Mouse (Mus musculus) midbrain, postnatal 0 days (tissue): ENCODE measurements around the gene Renbp. TPM values are rescaled to one million over a fixed set of nuclear protein-coding genes. Genes with fewer than 3 reads are reported as not detected.
A peak's percentile ranks its signal among the peaks of the same experiment; 100 is the strongest.

ENCODE experiments used
- ATAC-seq: fragments of 200-750 bp; cut with Nextera tagmentation; 2 replicates; pipeline ENCODE4 v1.8.0; 2017; ENCODE audit warnings: moderate number of reproducible peaks, mild to moderate bottlenecking, moderate TSS enrichment, moderate library complexity; ENCODE audit not compliant: low FRiP score
- DNase-seq: peaks from one replicate; pipeline ENCODE4 v3.0.0-alpha.2; 2015; ENCODE audit warnings: low spot score
- H3K27ac ChIP-seq: fragments of 300-500 bp; sonication (generic); 2 replicates; pipeline ENCODE4 v1.5.1; 2014; ENCODE audit warnings: low read depth, mild to moderate bottlenecking, low read length, mixed read lengths
- H3K27me3 ChIP-seq: fragments of 300-500 bp; sonication (generic); 2 replicates; pipeline ENCODE4 v1.6.1; 2014; ENCODE audit warnings: low read length, control low read depth, mixed read lengths; ENCODE audit not compliant: insufficient read depth
- H3K36me3 ChIP-seq: fragments of 300-500 bp; sonication (generic); 2 replicates; pipeline ENCODE4 v1.6.1; 2014; ENCODE audit warnings: low read length, control low read depth, mixed read lengths; ENCODE audit not compliant: insufficient read depth
- H3K4me1 ChIP-seq: fragments of 300-500 bp; sonication (generic); 2 replicates; pipeline ENCODE4 v1.6.1; 2014; ENCODE audit warnings: mild to moderate bottlenecking, control low read depth, antibody characterized with exemption, low read length, mixed read lengths; ENCODE audit not compliant: insufficient read depth
- H3K4me2 ChIP-seq: fragments of 300-500 bp; sonication (generic); 2 replicates; pipeline ENCODE4 v1.6.1; 2014; ENCODE audit warnings: low read depth, mild to moderate bottlenecking, low read length, mixed read lengths; ENCODE audit not compliant: poor library complexity, severe bottlenecking
- H3K4me3 ChIP-seq: fragments of 300-500 bp; sonication (generic); 2 replicates; pipeline ENCODE4 v1.5.1; 2014; ENCODE audit warnings: low read depth, mild to moderate bottlenecking, low read length, moderate library complexity
- H3K9ac ChIP-seq: fragments of 300-500 bp; sonication (generic); replicated peaks from 2 replicates; pipeline ENCODE4 v1.6.1; 2014; ENCODE audit warnings: mild to moderate bottlenecking, low read length, moderate library complexity, mixed read lengths; ENCODE audit not compliant: poor library complexity, severe bottlenecking
- H3K9me3 ChIP-seq: fragments of 300-500 bp; sonication (generic); 2 replicates; pipeline ENCODE4 v1.6.1; 2016; ENCODE audit warnings: low read length, control low read depth
- CTCF ChIP-seq: IDR thresholded peaks from 2 replicates; pipeline ENCODE4 v1.5.1; 2016; ENCODE audit warnings: antibody characterized with exemption, mild to moderate bottlenecking
- WGBS: fragments of 180-500 bp; shearing (Covaris S2); extraction: QIAGEN DNeasy Blood & Tissue Kit; methylation state at CpG from one replicate; pipeline ENCODE4 v1.1.7; 2014; 5-methylcytosine and 5-hydroxymethylcytosine counted together
- polyA plus RNA-seq: library from polyadenylated mRNA; unstranded; fragments of >200 nt; fragmentation: Nextera tagmentation; extraction: Ambion mirVana; gene quantifications from 2 replicates; pipeline ENCODE4 v1.2.1, GENCODE M21; 2015
- total RNA-seq: library from RNA; depleted of rRNA; stranded (reverse); fragments of >200 nt; gene quantifications from 2 replicates; pipeline ENCODE4 v1.2.3, GENCODE M21; 2014

Renbp gene
- total and polyA plus RNA-seq, 2 experiments from 2014 or later, result 3.3 to 12.5 TPM

DNA sequence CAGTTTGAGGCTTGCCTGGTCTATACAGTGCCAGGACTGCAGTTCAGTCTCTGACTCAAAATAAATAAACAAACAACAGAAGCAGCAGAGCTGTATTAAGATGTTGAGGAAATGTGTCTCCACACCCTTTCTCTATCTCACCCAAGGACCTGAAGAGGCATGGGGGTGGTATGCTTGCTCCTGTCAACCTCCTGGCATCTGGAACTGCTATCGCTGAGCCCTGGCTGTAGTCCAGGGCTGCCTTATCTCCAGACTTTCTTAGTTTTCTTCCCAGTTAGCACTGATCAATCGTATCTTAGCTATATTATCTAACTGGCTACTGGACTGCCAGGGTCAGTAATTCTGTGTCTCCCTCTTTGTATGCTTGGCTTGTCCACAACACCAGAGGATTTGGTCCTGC is 11.2 kb upstream of the Renbp start:
- Histone ChIP-seq H3K4me3 (no peak overlapping the region), H3K36me3 (peaks cover 17% of the 10 kb centered on the region), H3K9me3 (no peaks in the 10 kb centered on the region), H3K27ac (no peak overlapping the region), H3K9ac (no peak overlapping the region), H3K27me3 (no peaks in the 10 kb centered on the region), H3K4me1 (no peaks in the 10 kb centered on the region), H3K4me2 (no peak overlapping the region)
- ATAC-seq (no peak), DNase-seq (no peak)
- TF ChIP-seq CTCF, result no peak
- WGBS, result 94% methylated on average over 2 of the region's 2 CpGs

DNA sequence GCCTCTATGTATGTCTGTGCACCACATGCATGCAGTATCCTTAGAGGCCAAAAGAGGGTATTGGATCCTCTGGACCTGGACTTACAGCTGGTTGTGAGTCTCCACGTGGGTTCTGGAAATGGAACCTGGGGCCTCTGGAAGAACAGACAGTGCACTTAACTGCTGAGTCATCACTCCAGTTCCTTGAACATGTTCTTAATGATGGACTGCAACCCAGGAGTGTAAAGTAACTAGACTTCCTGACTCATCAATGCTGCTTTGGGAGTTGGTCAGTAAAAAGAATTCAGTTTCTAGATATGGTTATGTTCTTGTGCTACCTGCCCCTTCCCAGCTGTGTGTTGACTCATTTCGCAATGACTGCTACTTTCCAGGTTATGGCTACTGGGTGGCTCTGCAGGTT is 1.2 kb upstream of the Renbp start:
- no peak for ATAC-seq
- Histone ChIP-seq H3K4me1 (no peaks in the 10 kb centered on the region), H3K27ac (no peak overlapping the region), H3K36me3 (no peaks in the 10 kb centered on the region), H3K4me3 (no peak overlapping the region), H3K27me3 (no peaks in the 10 kb centered on the region), H3K9ac (no peak overlapping the region), H3K9me3 (no peaks in the 10 kb centered on the region), H3K4me2 (no peak overlapping the region)
- TF ChIP-seq CTCF, result no peak
- WGBS, result 81% methylated on average over 2 of the region's 2 CpGs
- no peak for DNase-seq

DNA sequence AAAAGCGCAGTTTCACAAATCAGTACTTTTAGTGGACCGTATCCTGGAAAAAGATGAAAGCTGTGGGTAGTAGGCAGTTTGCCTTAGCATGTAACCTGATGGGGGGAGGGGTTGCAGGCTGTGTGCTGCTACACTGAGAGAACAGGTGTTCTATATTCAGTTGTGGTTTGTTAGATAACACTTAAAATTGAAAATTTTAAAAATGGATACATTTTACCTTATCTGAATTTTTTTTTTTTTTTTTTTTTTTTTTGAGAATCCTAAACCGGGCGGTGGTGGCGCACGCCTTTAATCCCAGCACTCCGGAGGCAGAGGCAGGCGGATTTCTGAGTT is 8.1 kb downstream of the Renbp start:
- H3K4me2 ChIP-seq, result peak overlapping the region; percentile 57
- DNase-seq (no peak), ATAC-seq (no peak)
- no peaks in the 10 kb centered on the region for H3K9me3 ChIP-seq
- H3K9ac ChIP-seq, result peak overlapping the region; percentile 42; the same call in 1 of the 2 replicates
- H3K27me3 ChIP-seq, result no peaks in the 10 kb centered on the region
- no peak for TF ChIP-seq CTCF
- H3K27ac ChIP-seq, result peak overlapping the region; percentile 71
- peak overlapping the region; percentile 53 for H3K4me3 ChIP-seq
- H3K4me1 ChIP-seq, result no peaks in the 10 kb centered on the region
- H3K36me3 ChIP-seq, result peaks cover 3% of the 10 kb centered on the region; the same call in 1 of the 2 replicates
- WGBS, result 76% methylated on average over 8 of the region's 8 CpGs

DNA sequence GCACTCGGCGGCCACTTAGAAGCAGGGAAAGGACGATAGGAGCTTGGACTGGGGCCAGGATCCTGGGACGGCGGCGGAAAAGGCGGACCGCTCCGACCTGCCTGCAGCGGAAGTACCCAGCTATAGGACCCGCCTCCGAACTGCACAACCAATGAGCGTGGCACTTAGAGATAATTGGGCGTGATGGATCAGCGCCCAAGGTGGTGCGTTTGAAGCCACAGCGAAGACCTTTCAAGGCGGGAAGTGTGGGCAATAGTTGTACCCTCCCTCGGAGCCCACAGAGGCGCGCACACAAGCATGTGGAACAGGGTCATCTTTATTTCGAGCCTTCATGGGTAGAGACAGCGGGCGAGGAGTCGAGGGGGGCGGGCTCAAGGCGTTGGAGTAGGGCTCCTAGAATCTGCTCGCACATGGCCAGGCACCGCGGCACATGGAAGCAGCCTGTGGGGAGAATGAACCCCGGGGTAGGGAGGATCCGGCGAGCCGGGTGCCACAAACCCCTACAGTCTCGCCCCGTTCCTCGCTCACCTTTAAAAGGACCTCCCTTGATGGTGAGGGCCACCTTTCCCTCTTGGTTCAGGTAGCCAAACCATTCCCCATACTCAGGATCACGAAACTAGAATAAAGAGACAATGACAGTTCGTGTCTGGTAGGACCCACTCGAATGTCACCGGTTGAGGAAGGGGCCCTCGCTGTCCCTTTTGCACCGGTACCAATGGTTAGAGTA is 8.7 kb downstream of the Renbp start, which contains the start of the genes Arhgap4 and Naa10:
TSS of gene Arhgap4 (minus strand) at position 48 of the 727 bp plus-strand sequence.
TSS of gene Naa10 (minus strand) at position 122 of the 727 bp plus-strand sequence.
- WGBS, result 17% methylated on average over 43 of the region's 43 CpGs
- Histone ChIP-seq H3K9me3 (no peaks in the 10 kb centered on the region), H3K4me2 (peak within 1 kb of the TSS; percentile 58), H3K27ac (peak within 1 kb of the TSS; percentile 71), H3K4me1 (no peaks in the 10 kb centered on the region), H3K27me3 (no peaks in the 10 kb centered on the region), H3K36me3 (peaks cover 5% of the 10 kb centered on the region), H3K4me3 (peak within 1 kb of the TSS; percentile 53), H3K9ac (peak within 1 kb of the TSS; percentile 59)
- DNase-seq (peak; percentile 95), ATAC-seq (peak; percentile 98)
- no peak for TF ChIP-seq CTCF

DNA sequence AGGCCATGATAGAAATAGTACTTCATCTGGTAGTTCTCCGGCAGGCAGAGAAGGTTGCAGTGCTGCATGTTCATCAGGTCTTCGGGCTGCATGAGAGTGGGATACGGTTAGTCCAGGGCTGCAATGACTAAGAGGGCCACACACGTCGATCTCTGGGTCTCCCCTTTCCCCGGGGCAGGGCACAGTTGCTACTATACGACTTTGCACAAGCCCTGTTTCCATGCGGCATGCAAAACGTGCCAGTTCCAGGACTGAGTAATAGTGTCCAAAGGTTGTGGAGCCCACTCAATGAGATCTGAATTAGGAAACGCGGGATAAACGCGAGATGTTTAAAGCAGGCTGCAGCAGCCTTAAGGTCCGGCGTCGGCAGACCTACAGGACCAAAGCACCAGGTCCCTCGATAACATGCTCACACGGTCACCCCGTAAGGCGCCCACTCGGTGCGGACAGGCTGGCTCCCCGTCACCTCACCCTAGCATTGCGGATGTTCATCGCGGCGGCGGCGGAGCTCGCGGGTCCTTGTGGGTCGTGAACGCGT is 9.3 kb downstream of the Renbp start:
- DNase-seq (no peak), ATAC-seq (peak; percentile 32)
- Histone ChIP-seq H3K27me3 (no peaks in the 10 kb centered on the region), H3K9me3 (no peaks in the 10 kb centered on the region), H3K36me3 (peaks cover 6% of the 10 kb centered on the region), H3K27ac (peak overlapping the region; percentile 65), H3K4me3 (peak overlapping the region; percentile 53), H3K9ac (peak overlapping the region; percentile 59), H3K4me2 (peak overlapping the region; percentile 58), H3K4me1 (no peaks in the 10 kb centered on the region)
- 17% methylated on average over 34 of the region's 34 CpGs for WGBS
- TF ChIP-seq CTCF, result no peak

DNA sequence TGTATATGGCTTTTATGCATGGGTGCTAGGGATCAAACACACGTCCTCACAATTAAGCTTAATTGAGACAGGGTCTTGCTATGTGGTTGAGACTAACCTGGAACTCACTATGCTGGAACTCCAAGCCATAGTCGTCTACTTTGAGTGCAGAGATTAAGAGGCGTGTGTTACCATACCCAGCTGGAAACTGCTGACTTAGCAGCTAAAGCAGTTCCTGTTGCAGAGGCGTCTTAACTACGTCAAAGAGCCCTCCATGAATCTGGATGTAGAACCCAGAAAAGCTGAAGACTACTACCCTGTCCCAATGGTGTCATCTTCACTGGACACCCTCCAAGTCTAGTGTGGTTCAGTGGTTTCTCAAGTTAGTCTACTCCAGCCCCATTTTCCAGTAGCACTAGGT is 12.0 kb downstream of the Renbp start:
- Histone ChIP-seq H3K4me3 (no peak overlapping the region), H3K9me3 (no peaks in the 10 kb centered on the region), H3K4me2 (no peak overlapping the region), H3K4me1 (no peaks in the 10 kb centered on the region), H3K9ac (no peak overlapping the region), H3K36me3 (peaks cover 6% of the 10 kb centered on the region), H3K27ac (no peak overlapping the region), H3K27me3 (no peaks in the 10 kb centered on the region)
- TF ChIP-seq CTCF, result no peak
- ATAC-seq (no peak), DNase-seq (no peak)
- 87% methylated on average over 5 of the region's 5 CpGs for WGBS
